Mouse (Mus musculus) stomach, embryonic 14.5 days (tissue): ENCODE results near the gene Gm10310. TPM values are rescaled to one million over a fixed set of nuclear protein-coding genes. Genes with fewer than 3 reads are reported as not detected.
"Not testable (repeated sequence)": the region's sequence is repeated elsewhere in the genome, so short reads cannot be mapped to it uniquely, and the experiment has no call there.

ENCODE experiments used
- ATAC-seq: fragments of 200-750 bp; cut with Nextera tagmentation; 2 replicates; pipeline ENCODE4 v1.8.0; 2017; ENCODE audit warnings: low read depth, moderate TSS enrichment; ENCODE audit not compliant: insufficient number of reproducible peaks, insufficient read depth, low FRiP score
- H3K27ac ChIP-seq: fragments of 300-500 bp; sonication (generic); 2 replicates; pipeline ENCODE4 v1.5.1; 2014; ENCODE audit warnings: mild to moderate bottlenecking, low read length, moderate library complexity, mixed read lengths
- H3K27me3 ChIP-seq: fragments of 300-500 bp; sonication (generic); 2 replicates; pipeline ENCODE4 v1.6.1; 2014; ENCODE audit warnings: low read length, control low read depth, mixed read lengths; ENCODE audit not compliant: control insufficient read depth, insufficient read depth
- H3K36me3 ChIP-seq: fragments of 300-500 bp; sonication (generic); 2 replicates; pipeline ENCODE4 v1.6.1; 2014; ENCODE audit warnings: mild to moderate bottlenecking, control low read depth, low read length, moderate library complexity, mixed read lengths; ENCODE audit not compliant: control insufficient read depth, insufficient read depth
- H3K4me1 ChIP-seq: fragments of 300-500 bp; sonication (generic); 2 replicates; pipeline ENCODE4 v1.6.1; 2014; ENCODE audit warnings: low read length, control low read depth, mixed read lengths; ENCODE audit not compliant: control insufficient read depth, insufficient read depth
- H3K4me2 ChIP-seq: fragments of 300-500 bp; sonication (generic); replicated peaks from 2 replicates; pipeline ENCODE4 v1.6.1; 2014; ENCODE audit warnings: low read depth, low read length, control low read depth
- H3K4me3 ChIP-seq: fragments of 300-500 bp; sonication (generic); 2 replicates; pipeline ENCODE4 v1.5.1; 2014; ENCODE audit warnings: low read depth, low read length, control low read depth
- H3K9ac ChIP-seq: fragments of 300-500 bp; sonication (generic); replicated peaks from 2 replicates; pipeline ENCODE4 v1.6.1; 2014; ENCODE audit warnings: low read depth, mild to moderate bottlenecking, control low read depth, low read length, moderate library complexity, mixed read lengths
- H3K9me3 ChIP-seq: fragments of 300-500 bp; sonication (generic); 2 replicates; pipeline ENCODE4 v1.6.1; 2016; ENCODE audit warnings: low read depth, low read length, control low read depth; ENCODE audit not compliant: control insufficient read depth
- WGBS: fragments of 180-500 bp; shearing (Covaris S2); extraction: QIAGEN DNeasy Blood & Tissue Kit; methylation state at CpG from one replicate; pipeline ENCODE4 v1.1.7; 2014; 5-methylcytosine and 5-hydroxymethylcytosine counted together
- polyA plus RNA-seq: library from polyadenylated mRNA; unstranded; fragments of >200 nt; fragmentation: Nextera tagmentation; extraction: Ambion mirVana; gene quantifications from 2 replicates; pipeline ENCODE4 v1.2.1, GENCODE M21; 2014

Gene Gm10310
- polyA plus RNA-seq, 1 experiment from 2014 or later: not detected

GRCm38 (mm10) chr10:129966232-129966631, 18.6 kb downstream of the Gm10310 start:
- not testable (repeated sequence) for H3K27me3 ChIP-seq, H3K27ac ChIP-seq, H3K4me2 ChIP-seq, H3K4me3 ChIP-seq, ATAC-seq, H3K9ac ChIP-seq, H3K9me3 ChIP-seq, H3K36me3 ChIP-seq, H3K4me1 ChIP-seq
- WGBS: 100% methylated on average over 2 of the region's 3 CpGs

GRCm38 (mm10) chr10:129949000-129949399, 35.9 kb downstream of the Gm10310 start, which contains the start of gene Olfr818:
Gene Olfr818, minus strand, starts transcription at chr10:129949100.
- Histone ChIP-seq H3K9ac (no peak within 1 kb of the TSS), H3K4me3 (no peak within 1 kb of the TSS), H3K27me3 (no peaks in the 10 kb centered on the region), H3K36me3 (no peaks in the 10 kb centered on the region), H3K27ac (no peak within 1 kb of the TSS), H3K9me3 (no peaks in the 10 kb centered on the region), H3K4me2 (no peak within 1 kb of the TSS), H3K4me1 (no peaks in the 10 kb centered on the region)
- no peak for ATAC-seq
- WGBS: 91% methylated on average over 2 of the region's 2 CpGs

Other genes with a start within 250 kb of the Gm10310 start
- gene Olfr806, start 243.1 kb downstream of the Gm10310 start, polyA plus RNA-seq: not detected in 2 replicates
- not detected in 2 replicates for gene Olfr807, start 227.3 kb downstream of the Gm10310 start, polyA plus RNA-seq
- gene Olfr808, start 219.6 kb downstream of the Gm10310 start, polyA plus RNA-seq: not detected in 2 replicates
- gene Olfr809, start 210.4 kb downstream of the Gm10310 start, polyA plus RNA-seq: not detected in 2 replicates
- gene Olfr810, start 190.1 kb downstream of the Gm10310 start, polyA plus RNA-seq: not detected in 2 replicates
- not detected in 2 replicates for gene Olfr811, start 180.7 kb downstream of the Gm10310 start, polyA plus RNA-seq
- gene Olfr812, start 139.0 kb downstream of the Gm10310 start, polyA plus RNA-seq: not detected in 2 replicates
- not detected in 2 replicates for gene Olfr813, start 129.7 kb downstream of the Gm10310 start, polyA plus RNA-seq
- gene Olfr814, start 105.2 kb downstream of the Gm10310 start, polyA plus RNA-seq: not detected in 2 replicates
- gene Olfr815, start 79.2 kb downstream of the Gm10310 start, polyA plus RNA-seq: not detected in 2 replicates
- gene Olfr816, start 69.5 kb downstream of the Gm10310 start, polyA plus RNA-seq: not detected in 2 replicates
- not detected in 2 replicates for gene Olfr818, start 36.0 kb downstream of the Gm10310 start, polyA plus RNA-seq
- gene Olfr819, start 17.8 kb downstream of the Gm10310 start, polyA plus RNA-seq: not detected in 2 replicates
- not detected in 2 replicates for gene Olfr247, start 8.9 kb downstream of the Gm10310 start, polyA plus RNA-seq
- gene Olfr820, start 27.6 kb upstream of the Gm10310 start, polyA plus RNA-seq: not detected in 2 replicates
- gene Olfr821, start 45.3 kb upstream of the Gm10310 start, polyA plus RNA-seq: not detected in 2 replicates
- gene Olfr822, start 86.1 kb upstream of the Gm10310 start, polyA plus RNA-seq: not detected in 2 replicates
- gene Olfr823, start 130.3 kb upstream of the Gm10310 start, polyA plus RNA-seq: not detected in 2 replicates
- not detected in 2 replicates for gene Olfr824, start 144.9 kb upstream of the Gm10310 start, polyA plus RNA-seq
- gene Olfr825, start 181.7 kb upstream of the Gm10310 start, polyA plus RNA-seq: not detected in 2 replicates
- not detected in 2 replicates for gene Olfr826, start 199.1 kb upstream of the Gm10310 start, polyA plus RNA-seq
- not detected in 2 replicates for gene Olfr827, start 229.3 kb upstream of the Gm10310 start, polyA plus RNA-seq